Mouse (Mus musculus) ES-Bruce4 (cell line): Measurements from ENCODE around the gene Tcta.

ENCODE experiments used
- CTCF ChIP-seq: IDR thresholded peaks from one replicate; pipeline ENCODE4 v1.8.1; 2011; ENCODE audit warnings: low read depth, low read length
- POLR2A ChIP-seq: IDR thresholded peaks from one replicate; pipeline ENCODE4 v1.8.1; 2011; ENCODE audit warnings: low read length; ENCODE audit not compliant: insufficient read depth

DNA sequence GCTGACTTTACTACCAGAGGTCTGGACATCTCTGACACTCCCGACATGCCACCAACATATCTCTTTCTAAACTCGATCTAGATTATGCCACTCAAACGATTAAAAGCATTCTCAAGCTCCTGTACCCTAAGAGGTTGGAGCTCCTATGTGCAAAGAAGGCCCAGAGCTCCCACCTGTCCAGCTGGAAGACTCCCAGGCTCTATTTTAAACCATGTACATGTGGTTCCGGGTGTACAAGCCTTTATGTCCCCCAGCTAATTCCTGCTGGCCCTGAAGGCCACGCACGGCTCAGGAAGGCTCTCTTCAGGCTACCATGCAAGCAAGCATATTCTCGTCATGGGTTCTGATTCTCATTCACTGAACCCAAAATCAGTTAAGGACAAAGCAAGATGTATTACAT, 44.1 kb downstream of the Tcta start:
- TF ChIP-seq POLR2A (no peak), CTCF (no peak)
